Mouse (Mus musculus): ENCODE results near the gene Eif4e1b. TPM values are rescaled to one million over a fixed set of nuclear protein-coding genes. Genes with fewer than 3 reads are reported as not detected.

Gene Eif4e1b
- total RNA-seq, 4 experiments from 2014 or later, result 0.35 TPM; not detected in 3

Other genes starting within 250 kb of the Eif4e1b start
- gene 4833439L19Rik, start 218.6 kb upstream of the Eif4e1b start, total RNA-seq (2022), result 100 to 1,000 TPM; 130 to 147 (median 139) TPM
- gene Arl10, start 209.0 kb upstream of the Eif4e1b start, total RNA-seq (2022), result 10 to 100 TPM; 28.2 to 37.2 (median 30.9) TPM
- gene Nop16, start 193.9 kb upstream of the Eif4e1b start, total RNA-seq (2022), result 10 to 100 TPM; 20.6 to 23.3 (median 20.8) TPM
- gene Higd2a, start 193.8 kb upstream of the Eif4e1b start, total RNA-seq (2022), result 100 to 1,000 TPM; 134 to 161 (median 146) TPM
- gene Cltb, start 172.7 kb upstream of the Eif4e1b start, total RNA-seq (2022), result 100 to 1,000 TPM; 241 to 284 (median 264) TPM
- gene Faf2, start 162.2 kb upstream of the Eif4e1b start, total RNA-seq (2022), result 10 to 100 TPM; 48.9 to 67.1 (median 53.6) TPM
- gene Rnf44, start 90.1 kb upstream of the Eif4e1b start, total RNA-seq (2022), result 100 to 1,000 TPM; 130 to 151 (median 140) TPM
- under 1 TPM; 0.27 to 0.54 (median 0.37) TPM for gene Cdhr2, start 82.5 kb upstream of the Eif4e1b start, total RNA-seq (2022)
- 100 to 1,000 TPM; 123 to 141 (median 132) TPM for gene Gprin1, start 34.1 kb upstream of the Eif4e1b start, total RNA-seq (2022)
- 100 to 1,000 TPM; 652 to 713 (median 673) TPM for gene Sncb, start 17.4 kb upstream of the Eif4e1b start, total RNA-seq (2022)
- 10 to 100 TPM; 79.3 to 92.1 (median 82.9) TPM for gene Tspan17, start 5.4 kb downstream of the Eif4e1b start, total RNA-seq (2022)
- 100 to 1,000 TPM; 127 to 154 (median 141) TPM for gene Unc5a, start 165.4 kb downstream of the Eif4e1b start, total RNA-seq (2022)
- 1 to 10 TPM; 1.4 to 4.3 (median 2.5) TPM for gene Hk3, start 237.4 kb downstream of the Eif4e1b start, total RNA-seq (2022)

All from layer of hippocampus, adult 8-10 months (tissue).